Mouse (Mus musculus) layer of hippocampus, adult 9-11 months (tissue): ENCODE data around the gene Arhgap6.
A peak's percentile ranks its signal among the peaks of the same experiment; 100 is the strongest.
"Not testable (repeated sequence)": the region's sequence is repeated elsewhere in the genome, so short reads cannot be mapped to it uniquely, and the experiment has no call there.

ENCODE experiments used
- DNase-seq: peaks from one replicate; pipeline ENCODE4 v3.0.0; 2022

Arhgap6 gene

DNA sequence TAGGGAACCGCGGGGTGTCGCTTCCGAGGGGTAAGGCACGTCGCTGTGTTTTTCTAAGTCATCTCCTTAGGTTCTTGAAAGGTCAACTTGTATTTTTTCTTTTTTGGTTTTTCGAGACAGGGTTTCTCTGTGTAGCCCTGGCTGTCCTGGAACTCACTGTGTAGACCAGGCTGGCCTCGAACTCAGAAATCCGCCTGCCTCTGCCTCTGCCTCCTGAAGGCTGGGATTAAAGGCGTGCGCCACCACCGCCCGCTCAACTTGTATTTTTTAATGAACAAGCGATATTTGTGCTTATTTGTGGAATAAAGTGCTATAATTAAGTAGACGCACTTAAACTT, 525.7 kb downstream of the Arhgap6 start:
- not testable (repeated sequence) for DNase-seq

GRCm38 (mm10) chrX:169325929-169326595, 531.2 kb downstream of the Arhgap6 start:
- DNase-seq: no peak

- DNase-seq: peak; percentile 25
These were observed 537.4 kb downstream of the Arhgap6 start for GRCm38 (mm10) chrX:169332264-169332663.

DNA sequence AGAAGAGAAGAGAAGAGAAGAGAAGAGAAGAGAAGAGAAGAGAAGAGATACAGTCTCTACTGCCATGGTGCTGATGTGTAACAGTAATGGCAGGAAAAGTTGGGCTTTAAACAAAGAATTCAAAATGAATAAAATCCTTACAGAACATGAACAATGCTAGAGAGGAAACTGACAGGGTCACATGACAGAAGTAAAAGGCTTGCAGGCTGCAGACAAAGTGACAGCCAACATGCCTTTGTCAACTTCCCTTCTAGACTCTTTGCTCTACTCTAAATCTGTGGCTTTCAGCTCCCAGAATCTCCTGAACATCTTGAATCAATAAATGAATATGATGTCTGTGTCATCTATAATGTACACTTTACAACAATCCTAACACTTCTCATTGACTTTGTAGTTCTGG, 542.7 kb downstream of the Arhgap6 start:
- DNase-seq: no peak

DNA sequence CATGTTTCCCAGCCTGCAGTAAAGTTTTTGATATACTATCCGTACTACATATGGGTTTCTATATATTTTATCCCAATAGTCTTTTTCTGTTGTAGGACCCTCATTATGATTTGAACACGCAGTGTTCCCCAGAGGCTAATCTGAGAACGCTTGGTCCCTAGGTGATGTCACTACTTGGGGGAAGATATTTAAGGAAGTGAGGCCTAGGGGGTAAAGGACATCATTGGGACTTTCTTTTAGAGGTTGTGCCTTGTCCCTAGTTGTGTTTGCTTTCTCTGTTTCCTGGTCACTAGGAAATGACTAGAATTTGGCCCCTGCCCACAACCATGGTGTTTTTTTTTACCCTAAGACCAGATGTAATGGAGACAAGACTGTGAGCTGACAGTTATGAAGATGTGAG, 543.3 kb downstream of the Arhgap6 start:
- no peak for DNase-seq
